Mouse (Mus musculus): ENCODE data around the gene 4930432K21Rik. TPM values are rescaled to one million over a fixed set of nuclear protein-coding genes. Genes with fewer than 3 reads are reported as not detected.

The 4930432K21Rik gene
- polyA plus RNA-seq, 2 experiments, result 0.19 TPM; not detected in 1

DNA sequence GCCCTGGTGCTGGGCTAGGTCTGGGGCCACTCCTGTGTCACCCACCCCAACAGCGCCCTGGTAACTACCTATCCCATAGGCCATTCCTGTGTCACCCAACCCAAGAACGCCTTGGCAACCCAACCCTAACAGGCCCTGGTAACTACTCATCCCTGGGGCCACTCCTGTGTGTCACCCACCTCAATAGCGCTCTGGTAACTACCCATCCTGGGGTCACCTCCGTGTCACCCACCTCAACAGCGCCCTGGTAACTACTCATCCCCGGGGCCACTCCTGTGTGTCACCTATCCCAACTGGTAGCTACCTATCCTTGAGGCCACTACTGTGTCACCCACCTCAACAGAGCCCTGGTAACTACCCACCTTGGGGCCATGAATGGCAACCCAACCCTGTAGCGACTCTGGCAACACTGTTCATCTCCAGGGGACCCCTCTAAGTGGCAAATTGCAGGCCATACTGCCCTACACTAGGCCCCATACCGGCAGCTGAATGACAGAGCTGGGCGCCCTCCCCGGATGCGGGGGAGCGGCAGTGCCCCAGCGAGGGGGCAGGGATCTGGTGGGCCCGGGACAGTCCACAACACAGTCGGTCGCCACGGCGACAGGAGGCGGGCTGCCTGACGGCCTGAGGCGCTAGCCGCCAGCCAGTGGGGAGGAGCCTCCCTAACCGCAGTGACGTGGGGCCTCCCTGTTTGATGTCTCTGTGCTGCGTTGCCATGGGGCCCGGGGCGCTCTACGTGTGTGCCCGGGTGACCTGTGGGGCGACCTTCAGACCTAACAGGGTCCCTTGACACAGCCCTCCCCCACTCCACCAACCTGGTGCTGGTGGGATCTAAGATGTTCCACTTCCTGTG is 50.3 kb downstream of the 4930432K21Rik start:
- peak overlapping the region; percentile 62 for H3K9ac ChIP-seq (replicated peaks)
- TF ChIP-seq EP300 (IDR thresholded peaks at IDR 0.05; ENCODE audit: low read depth), result no peak
- TF ChIP-seq CTCF (IDR thresholded peaks at IDR 0.05; ENCODE audit: low read depth), result no peak
- DNase-seq (ENCODE audit: low read depth in 3 of 3, low spot score in 3 of 3) (peak; percentile 81 to 88 (median 82)), ATAC-seq (ENCODE audit: insufficient read depth) (peak; percentile 82)
- WGBS (ENCODE audit: insufficient replicate concordance), result 2% methylated on average over 30 of the region's 30 CpGs
- no peaks in the 10 kb centered on the region for H3K9me3 ChIP-seq (ENCODE audit: control insufficient read depth, low read length)
- peaks cover 21% of the 10 kb centered on the region for H3K27me3 ChIP-seq (ENCODE audit: control insufficient read depth, insufficient read depth, low read length)
- H3K4me1 ChIP-seq (replicated peaks; ENCODE audit: control insufficient read depth in 2 of 2, insufficient read depth in 2 of 2, low read length in 1 of 2), result peaks cover 3 to 23% of the 10 kb centered on the region in 2 experiments
- H3K27ac ChIP-seq, result peak overlapping the region; percentile 61
- H3K4me2 ChIP-seq (ENCODE audit: low read depth), result peak overlapping the region; percentile 85
- peak overlapping the region; percentile 48 to 56 for H3K4me3 ChIP-seq (ENCODE audit: insufficient read depth in 1 of 2, low read depth in 2 of 2, low read length in 2 of 2)
- H3K36me3 ChIP-seq (replicated peaks; ENCODE audit: control insufficient read depth, insufficient read depth, low read depth), result no peaks in the 10 kb centered on the region

DNA sequence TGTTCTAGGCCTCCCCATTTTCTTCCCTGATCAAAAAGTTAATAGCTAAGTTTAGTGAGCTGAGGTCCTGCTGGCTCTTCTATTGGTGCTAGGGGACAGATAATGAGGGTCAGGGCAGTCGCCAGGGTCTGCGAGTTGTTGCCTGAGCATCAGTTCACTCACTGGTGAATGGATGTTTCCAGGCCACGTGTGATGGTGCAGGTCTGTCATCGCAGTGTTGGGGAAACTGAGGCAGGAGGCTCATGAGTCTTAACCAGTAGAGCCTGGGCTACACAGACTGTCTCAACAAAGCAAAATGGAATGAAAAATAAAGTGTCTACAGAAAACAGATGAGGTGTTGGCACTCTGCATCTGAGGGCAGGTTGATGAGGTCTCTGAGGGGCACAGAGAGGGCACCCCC is 51.0 kb downstream of the 4930432K21Rik start:
- WGBS (ENCODE audit: insufficient replicate concordance), result 32% methylated on average over 4 of the region's 4 CpGs
- Histone ChIP-seq H3K27me3 (ENCODE audit: control insufficient read depth, insufficient read depth, low read length) (peaks cover 21% of the 10 kb centered on the region), H3K4me2 (ENCODE audit: low read depth) (peak overlapping the region; percentile 85), H3K4me1 (replicated peaks; ENCODE audit: control insufficient read depth in 2 of 2, insufficient read depth in 2 of 2, low read length in 1 of 2) (peaks cover 3 to 24% of the 10 kb centered on the region in 2 experiments), H3K27ac (peak overlapping the region; percentile 41), H3K4me3 (ENCODE audit: insufficient read depth in 1 of 2, low read depth in 2 of 2, low read length in 2 of 2) (no peak overlapping the region), H3K9me3 (ENCODE audit: control insufficient read depth, low read length) (no peaks in the 10 kb centered on the region), H3K9ac (replicated peaks) (no peak overlapping the region; the same call in 1 of the 2 replicates), H3K36me3 (replicated peaks; ENCODE audit: control insufficient read depth, insufficient read depth, low read depth) (no peaks in the 10 kb centered on the region)
- ATAC-seq (ENCODE audit: insufficient read depth) (no peak), DNase-seq (ENCODE audit: low read depth in 3 of 3, low spot score in 3 of 3) (no peak)
- no peak for TF ChIP-seq EP300 (IDR thresholded peaks at IDR 0.05; ENCODE audit: low read depth)
- TF ChIP-seq CTCF (IDR thresholded peaks at IDR 0.05; ENCODE audit: low read depth), result no peak

DNA sequence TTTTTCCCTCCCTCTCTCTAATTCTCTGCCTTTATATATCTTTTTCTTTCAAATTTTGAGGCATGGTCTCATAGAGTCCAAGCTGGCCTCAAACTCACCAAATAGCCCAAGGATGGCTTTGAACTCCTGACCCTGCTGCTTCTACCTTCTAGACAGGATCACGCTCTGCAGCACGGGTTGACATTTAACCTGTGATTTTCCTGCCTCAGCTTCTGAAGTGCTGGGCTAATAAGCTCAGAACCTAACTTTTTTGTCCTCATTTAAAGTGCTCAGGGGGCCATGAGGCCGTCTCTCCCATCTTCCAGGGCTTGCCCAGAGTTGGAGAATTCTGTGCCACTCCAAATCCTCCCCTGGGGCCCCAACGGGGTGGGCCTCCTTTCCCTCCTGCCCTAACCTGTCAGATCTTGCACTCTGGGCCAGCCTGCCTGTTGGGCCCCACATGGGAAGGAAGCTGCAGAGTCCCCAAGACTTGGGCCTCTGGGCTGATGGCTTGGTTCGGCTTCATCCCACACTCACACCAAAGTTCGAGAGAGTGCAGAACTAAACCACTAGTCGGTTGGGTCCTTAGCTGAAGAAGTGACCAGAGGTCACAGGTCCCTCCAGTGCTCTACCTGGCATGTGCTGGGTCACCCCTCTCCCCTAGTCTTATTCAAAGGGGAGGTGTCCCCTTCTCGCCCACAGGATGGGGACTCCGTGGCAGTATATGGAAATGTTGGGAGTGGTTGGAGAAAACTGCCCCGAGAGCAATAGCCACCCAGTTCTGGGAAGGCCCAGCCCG is 51.7 kb downstream of the 4930432K21Rik start:
- Histone ChIP-seq H3K9me3 (ENCODE audit: control insufficient read depth, low read length) (no peaks in the 10 kb centered on the region), H3K4me3 (ENCODE audit: insufficient read depth in 1 of 2, low read depth in 2 of 2, low read length in 2 of 2) (no peak overlapping the region), H3K9ac (replicated peaks) (no peak overlapping the region), H3K27ac (no peak overlapping the region), H3K36me3 (replicated peaks; ENCODE audit: control insufficient read depth, insufficient read depth, low read depth) (no peaks in the 10 kb centered on the region), H3K4me2 (ENCODE audit: low read depth) (no peak overlapping the region), H3K27me3 (ENCODE audit: control insufficient read depth, insufficient read depth, low read length) (peaks cover 21% of the 10 kb centered on the region), H3K4me1 (replicated peaks; ENCODE audit: control insufficient read depth in 2 of 2, insufficient read depth in 2 of 2, low read length in 1 of 2) (peaks cover 3 to 29% of the 10 kb centered on the region in 2 experiments)
- 44% methylated on average over 11 of the region's 11 CpGs for WGBS (ENCODE audit: insufficient replicate concordance)
- no peak for ATAC-seq (ENCODE audit: insufficient read depth)
- TF ChIP-seq EP300 (IDR thresholded peaks at IDR 0.05; ENCODE audit: low read depth), result no peak
- TF ChIP-seq CTCF (IDR thresholded peaks at IDR 0.05; ENCODE audit: low read depth), result no peak
- no peak for DNase-seq (ENCODE audit: low read depth in 3 of 3, low spot score in 3 of 3)

DNA sequence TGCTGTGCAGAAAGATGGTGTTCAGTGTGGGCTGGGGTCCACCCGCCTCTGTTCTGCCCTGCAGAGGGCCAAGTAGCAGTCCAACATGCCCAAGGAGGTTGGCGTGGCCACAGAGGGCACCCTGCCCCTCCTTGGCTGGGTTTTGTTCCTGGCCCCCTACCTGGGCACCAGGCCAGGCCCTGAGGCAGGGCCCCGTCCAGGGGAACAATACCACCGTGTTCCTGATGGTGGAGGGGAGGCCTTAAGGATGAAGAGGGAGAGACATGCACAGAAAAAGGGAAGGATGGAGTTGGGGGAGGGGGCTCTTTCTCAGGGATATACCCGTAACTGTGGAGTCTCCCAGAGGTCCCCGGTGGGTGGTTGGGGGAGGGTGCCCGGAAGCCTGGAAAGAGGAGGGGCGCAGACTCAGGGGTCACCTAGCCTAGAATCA is 52.3 kb downstream of the 4930432K21Rik start:
- Histone ChIP-seq H3K27me3 (ENCODE audit: control insufficient read depth, insufficient read depth, low read length) (peaks cover 21% of the 10 kb centered on the region), H3K4me1 (replicated peaks; ENCODE audit: control insufficient read depth in 2 of 2, insufficient read depth in 2 of 2, low read length in 1 of 2) (peaks cover 3 to 29% of the 10 kb centered on the region in 2 experiments), H3K9ac (replicated peaks) (no peak overlapping the region), H3K27ac (no peak overlapping the region), H3K36me3 (replicated peaks; ENCODE audit: control insufficient read depth, insufficient read depth, low read depth) (no peaks in the 10 kb centered on the region), H3K4me2 (ENCODE audit: low read depth) (peak overlapping the region; percentile 66), H3K9me3 (ENCODE audit: control insufficient read depth, low read length) (no peaks in the 10 kb centered on the region), H3K4me3 (ENCODE audit: insufficient read depth in 1 of 2, low read depth in 2 of 2, low read length in 2 of 2) (peak overlapping the region in 1 of 2 experiments; percentile 58; a peak in 2 of 4 replicates)
- no peak for DNase-seq (ENCODE audit: low read depth in 3 of 3, low spot score in 3 of 3)
- no peak for ATAC-seq (ENCODE audit: insufficient read depth)
- no peak for TF ChIP-seq EP300 (IDR thresholded peaks at IDR 0.05; ENCODE audit: low read depth)
- no peak for TF ChIP-seq CTCF (IDR thresholded peaks at IDR 0.05; ENCODE audit: low read depth)
- WGBS (ENCODE audit: insufficient replicate concordance), result 30% methylated on average over 8 of the region's 8 CpGs
